Mouse (Mus musculus): ENCODE measurements around the gene Hist2h4.
"Not testable (repeated sequence)": the region's sequence is repeated elsewhere in the genome, so short reads cannot be mapped to it uniquely, and the experiment has no call there.

Hist2h4 gene

GRCm38 (mm10) chr3:96247356-96248140, 15.6 kb downstream of the Hist2h4 start:
- DNase-seq (ENCODE audit: low read depth, low spot score) = peak; percentile 62

GRCm38 (mm10) chr3:96246427-96246856, 16.7 kb downstream of the Hist2h4 start, which contains the start of gene Hist2h3c1:
TSS of gene Hist2h3c1 (plus strand) at chr3:96246685.
- DNase-seq (ENCODE audit: low read depth, low spot score) = not testable (repeated sequence)

DNA sequence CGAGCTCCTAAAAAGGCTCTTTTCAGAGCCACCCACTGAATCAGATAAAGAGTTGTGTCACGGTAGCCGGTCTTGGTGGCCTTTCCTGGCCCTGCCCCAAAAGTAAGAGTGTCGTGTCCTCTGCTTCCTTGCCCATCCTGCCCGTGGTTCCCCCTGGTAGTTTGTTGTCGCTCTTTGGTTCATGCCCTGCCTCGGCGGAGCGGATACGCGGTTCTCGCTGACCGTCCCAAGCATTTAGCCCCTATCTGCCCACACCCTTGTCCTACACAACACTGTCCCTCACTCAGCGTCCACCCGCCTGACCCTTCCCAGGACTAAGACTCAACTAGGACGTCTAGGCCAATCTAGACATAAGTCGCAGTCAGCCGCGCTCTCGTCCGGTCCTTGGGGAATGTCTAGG, 17.1 kb downstream of the Hist2h4 start:
- not testable (repeated sequence) for DNase-seq (ENCODE audit: low read depth, low spot score)

DNA sequence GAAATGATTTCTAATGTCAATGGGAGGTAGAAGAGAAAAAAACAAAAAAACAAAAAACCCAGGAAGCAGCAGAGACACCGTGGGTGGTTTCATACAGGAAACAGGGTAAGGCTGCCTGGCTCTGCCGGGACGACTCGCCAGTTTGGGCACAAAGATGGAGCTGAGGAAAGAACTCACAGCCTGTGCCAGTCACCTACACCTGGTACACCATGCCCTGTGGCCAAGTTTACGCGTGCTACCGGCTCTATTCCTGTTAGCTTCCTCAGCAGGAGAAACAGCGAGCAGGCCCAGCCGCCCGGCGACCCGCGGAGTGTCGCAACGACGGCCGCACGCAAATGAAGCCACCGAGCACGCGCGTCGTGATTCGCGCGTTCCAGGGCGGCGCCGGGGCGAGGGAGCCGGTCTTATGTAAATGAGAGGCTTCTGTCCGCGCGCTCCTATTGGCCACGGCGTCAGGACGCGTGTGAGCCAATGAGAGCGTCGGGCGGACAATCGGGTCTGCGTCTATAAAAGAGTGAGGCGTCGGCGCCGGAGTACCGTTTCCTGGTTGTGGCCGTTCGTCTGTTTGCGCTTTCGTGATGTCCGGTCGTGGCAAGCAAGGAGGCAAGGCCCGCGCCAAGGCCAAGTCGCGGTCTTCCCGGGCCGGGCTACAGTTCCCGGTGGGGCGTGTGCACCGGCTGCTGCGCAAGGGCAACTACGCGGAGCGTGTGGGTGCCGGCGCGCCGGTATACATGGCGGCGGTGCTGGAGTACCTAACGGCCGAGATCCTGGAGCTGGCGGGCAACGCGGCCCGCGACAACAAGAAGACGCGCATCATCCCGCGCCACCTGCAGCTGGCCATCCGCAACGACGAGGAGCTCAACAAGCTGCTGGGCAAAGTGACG, 17.9 kb downstream of the Hist2h4 start, which contains the start of gene Hist2h2aa1:
Gene Hist2h2aa1 (plus strand): TSS at position 495 of the 884 bp plus-strand sequence.
- DNase-seq (ENCODE audit: low read depth, low spot score) = peak; percentile 73

- no peak for DNase-seq (ENCODE audit: low read depth, low spot score)
Observed at GRCm38 (mm10) chr3:96243921-96244572, 19.1 kb downstream of the Hist2h4 start.

DNA sequence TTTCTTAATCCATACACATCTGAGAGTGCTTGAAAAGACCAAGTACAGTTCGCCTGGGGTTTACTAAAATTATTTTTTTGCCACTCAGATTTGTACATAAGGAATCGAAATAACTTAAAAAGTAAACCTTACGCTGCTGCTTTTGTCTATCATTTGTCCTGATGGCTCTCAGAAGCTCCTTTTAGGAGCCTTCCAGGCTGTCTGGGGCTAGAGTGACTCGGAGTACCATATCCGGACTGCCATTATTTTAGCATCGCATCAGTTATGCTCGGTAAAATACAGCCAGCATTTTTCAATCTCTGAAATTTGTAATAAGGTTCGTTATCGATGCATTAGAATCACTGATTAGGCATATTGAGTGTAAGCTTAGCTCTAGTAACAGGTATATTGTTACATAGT, 22.3 kb downstream of the Hist2h4 start:
- DNase-seq (ENCODE audit: low read depth, low spot score) = no peak

DNA sequence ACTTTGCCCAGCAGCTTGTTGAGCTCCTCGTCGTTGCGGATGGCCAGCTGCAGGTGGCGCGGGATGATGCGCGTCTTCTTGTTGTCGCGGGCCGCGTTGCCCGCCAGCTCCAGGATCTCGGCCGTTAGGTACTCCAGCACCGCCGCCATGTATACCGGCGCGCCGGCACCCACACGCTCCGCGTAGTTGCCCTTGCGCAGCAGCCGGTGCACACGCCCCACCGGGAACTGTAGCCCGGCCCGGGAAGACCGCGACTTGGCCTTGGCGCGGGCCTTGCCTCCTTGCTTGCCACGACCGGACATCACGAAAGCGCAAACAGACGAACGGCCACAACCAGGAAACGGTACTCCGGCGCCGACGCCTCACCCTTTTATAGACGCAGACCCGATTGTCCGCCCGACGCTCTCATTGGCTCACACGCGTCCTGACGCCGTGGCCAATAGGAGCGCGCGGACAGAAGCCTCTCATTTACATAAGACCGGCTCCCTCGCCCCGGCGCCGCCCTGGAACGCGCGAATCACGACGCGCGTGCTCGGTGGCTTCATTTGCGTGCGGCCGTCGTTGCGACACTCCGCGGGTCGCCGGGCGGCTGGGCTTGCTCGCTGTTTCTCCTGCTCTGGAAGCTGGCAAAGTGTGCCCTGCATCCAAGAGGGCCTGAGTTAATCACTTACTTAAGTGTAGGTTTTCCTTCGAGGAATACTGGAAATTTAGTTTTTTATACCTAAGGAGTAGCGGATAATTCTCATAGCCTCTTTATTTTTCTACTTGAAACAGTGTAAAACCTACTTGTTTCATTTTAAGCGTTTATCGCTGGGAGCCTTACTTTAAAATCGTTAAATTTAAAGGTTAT, 22.9 kb downstream of the Hist2h4 start, which contains the start of gene Hist2h2aa2:
Gene Hist2h2aa2 (minus strand): TSS at position 328 of the 850 bp plus-strand sequence.
- peak; percentile 50 for DNase-seq (ENCODE audit: low read depth, low spot score)

GRCm38 (mm10) chr3:96238954-96239793, 23.9 kb downstream of the Hist2h4 start, which contains the start of gene Hist2h3c2:
TSS of gene Hist2h3c2 (minus strand) at chr3:96239127.
- not testable (repeated sequence) for DNase-seq (ENCODE audit: low read depth, low spot score)

- DNase-seq (ENCODE audit: low read depth, low spot score) = peak; percentile 70
Observed at GRCm38 (mm10) chr3:96237904-96238511, 25.1 kb downstream of the Hist2h4 start.

DNA sequence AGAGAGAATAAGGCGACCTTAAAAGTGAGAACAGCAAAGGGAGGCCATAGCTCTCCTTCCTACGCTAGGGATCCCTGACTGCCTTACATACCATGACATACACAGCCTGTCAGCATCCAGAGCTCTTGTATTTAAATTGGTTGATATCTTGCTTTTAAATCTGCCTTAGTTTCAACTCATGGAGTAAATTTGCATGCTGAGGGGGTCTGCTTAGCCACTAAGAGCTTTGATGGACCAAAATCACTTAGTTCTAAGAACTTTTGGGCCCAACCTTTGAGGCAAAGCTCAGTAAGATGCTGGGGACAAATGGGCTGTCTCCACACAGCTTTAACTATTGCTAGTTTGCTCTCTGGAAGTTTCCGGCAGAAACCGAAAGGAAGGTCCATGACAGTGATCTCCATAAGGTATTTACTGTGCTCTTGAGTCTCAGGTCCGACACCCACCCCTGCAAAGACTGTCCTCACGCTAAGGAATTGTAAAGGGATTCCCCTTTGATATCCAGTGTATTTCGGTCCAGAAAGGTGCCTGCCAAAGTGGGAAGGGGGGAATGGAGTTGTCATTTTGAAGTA, 25.7 kb downstream of the Hist2h4 start:
- peak; percentile 45 for DNase-seq (ENCODE audit: low read depth, low spot score)

DNA sequence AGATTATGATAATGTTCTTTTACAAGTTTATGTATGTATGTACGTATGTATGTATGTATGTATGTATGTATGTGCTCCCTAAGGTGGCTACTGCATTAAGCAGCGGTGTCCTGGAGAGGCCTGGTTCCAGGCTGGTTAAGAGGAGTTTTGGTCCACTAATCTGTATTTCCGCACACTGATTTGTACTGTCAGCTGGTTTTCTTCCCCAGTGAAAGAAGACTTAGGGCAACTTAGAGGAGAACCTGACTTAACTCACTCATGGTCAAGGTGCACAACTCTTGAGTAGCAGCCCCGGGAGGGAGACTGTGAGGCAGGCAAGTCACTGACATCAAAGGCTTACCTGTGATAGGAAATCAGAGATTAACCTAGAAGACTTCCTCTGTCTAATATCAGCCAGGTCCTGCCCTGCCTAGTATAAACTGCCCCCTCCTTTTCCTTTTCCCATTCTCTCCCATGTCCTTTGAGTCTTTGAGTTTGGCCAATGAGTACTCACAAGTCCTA, 26.2 kb downstream of the Hist2h4 start:
- no peak for DNase-seq (ENCODE audit: low read depth, low spot score)

- DNase-seq (ENCODE audit: low read depth, low spot score) = no peak
Observed at GRCm38 (mm10) chr3:96235836-96236235, 27.3 kb downstream of the Hist2h4 start.

- no peak for DNase-seq (ENCODE audit: low read depth, low spot score)
Observed at GRCm38 (mm10) chr3:96234914-96235313, 28.2 kb downstream of the Hist2h4 start.

- DNase-seq (ENCODE audit: low read depth, low spot score) = no peak
Observed at GRCm38 (mm10) chr3:96231758-96232120, 31.4 kb downstream of the Hist2h4 start.

DNA sequence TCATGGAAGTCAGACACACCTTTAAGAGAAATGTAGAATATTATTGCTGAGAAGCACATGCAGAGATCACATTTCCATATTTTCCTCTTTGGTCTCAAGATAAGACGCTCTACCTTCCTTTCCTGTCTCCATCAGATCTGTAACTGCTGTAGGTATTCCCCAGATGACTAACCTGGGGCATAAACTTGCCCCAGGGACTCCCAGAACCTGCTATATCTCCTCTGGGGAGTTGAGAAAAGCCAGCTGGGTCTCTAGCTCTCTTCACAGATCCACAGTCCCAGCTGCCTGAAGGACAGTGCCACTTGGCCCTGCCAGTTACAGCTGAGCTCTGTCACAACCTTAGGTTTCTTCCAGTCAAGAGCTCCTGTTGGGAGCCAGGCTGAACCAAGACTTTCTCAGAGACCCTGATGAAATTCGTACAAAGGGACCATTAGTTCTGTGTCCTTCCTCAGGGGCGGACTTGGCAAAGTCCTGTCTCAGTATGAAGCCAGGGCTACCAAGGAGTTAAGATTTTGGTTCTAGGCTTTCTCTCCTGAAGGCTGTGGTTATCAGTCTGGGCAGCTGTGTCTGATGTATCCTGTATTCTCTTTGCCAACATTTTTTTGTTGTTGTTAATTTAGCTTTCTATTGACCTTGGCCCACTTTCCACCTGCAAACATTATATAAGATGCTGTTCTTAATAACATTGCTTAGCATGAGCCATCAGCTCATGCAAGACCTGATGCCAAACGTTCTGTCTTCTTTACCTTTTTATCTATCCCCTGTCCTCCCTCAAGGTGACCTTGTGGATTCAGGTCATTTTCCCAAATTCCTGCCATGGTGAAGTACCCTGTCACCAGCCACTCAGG, 32.0 kb downstream of the Hist2h4 start:
- no peak for DNase-seq (ENCODE audit: low read depth, low spot score)

DNA sequence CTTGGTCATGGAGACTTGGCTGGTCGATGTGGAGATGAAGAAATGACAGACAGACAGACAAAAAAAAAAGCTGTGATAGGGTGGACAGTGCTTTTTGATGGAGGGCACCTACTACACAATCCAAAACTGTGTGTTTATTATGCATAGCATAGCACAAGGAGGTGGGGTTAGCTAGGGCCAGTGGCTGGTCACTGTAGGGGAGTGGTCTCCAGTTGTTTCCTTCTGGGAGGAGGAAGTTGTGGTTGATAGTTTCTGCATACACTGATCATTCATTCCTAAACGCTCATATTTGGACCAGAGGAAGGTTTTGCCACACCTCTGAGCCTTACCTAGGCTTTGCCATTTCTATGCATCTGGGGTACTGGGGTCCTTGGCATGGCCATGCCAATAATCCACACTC, 32.7 kb downstream of the Hist2h4 start:
- no peak for DNase-seq (ENCODE audit: low read depth, low spot score)

DNA sequence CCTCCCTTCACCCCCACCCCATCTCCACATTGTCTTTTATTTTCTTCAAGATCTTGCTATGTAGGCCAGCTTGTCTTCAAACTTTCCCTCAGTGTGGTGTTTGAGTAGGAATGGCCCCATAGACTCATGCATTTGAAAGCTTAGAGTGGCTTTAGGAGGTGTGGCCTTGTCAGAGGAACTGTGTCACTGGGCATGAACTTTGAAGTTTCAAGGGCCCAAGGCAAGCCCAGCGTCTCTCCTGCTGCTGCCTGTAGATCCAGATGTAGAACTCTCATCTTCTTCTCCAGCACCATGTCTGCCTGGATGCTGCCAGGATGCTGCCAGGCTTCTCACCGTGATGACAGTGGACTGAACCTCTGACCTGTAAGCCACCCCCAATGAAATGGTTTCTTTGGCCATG, 34.3 kb downstream of the Hist2h4 start:
- no peak for DNase-seq (ENCODE audit: low read depth, low spot score)

Data from R1 (cell line).